Mouse (Mus musculus) ovary, postnatal 36 days (tissue): ENCODE data around the gene Prl2c1.
"Not testable (repeated sequence)": the region's sequence is repeated elsewhere in the genome, so short reads cannot be mapped to it uniquely, and the experiment has no call there.

Experiments used
- DNase-seq: peaks from one replicate; pipeline ENCODE4 v3.0.0; 2022; ENCODE audit warnings: low spot score, mixed read lengths

The Prl2c1 gene

DNA sequence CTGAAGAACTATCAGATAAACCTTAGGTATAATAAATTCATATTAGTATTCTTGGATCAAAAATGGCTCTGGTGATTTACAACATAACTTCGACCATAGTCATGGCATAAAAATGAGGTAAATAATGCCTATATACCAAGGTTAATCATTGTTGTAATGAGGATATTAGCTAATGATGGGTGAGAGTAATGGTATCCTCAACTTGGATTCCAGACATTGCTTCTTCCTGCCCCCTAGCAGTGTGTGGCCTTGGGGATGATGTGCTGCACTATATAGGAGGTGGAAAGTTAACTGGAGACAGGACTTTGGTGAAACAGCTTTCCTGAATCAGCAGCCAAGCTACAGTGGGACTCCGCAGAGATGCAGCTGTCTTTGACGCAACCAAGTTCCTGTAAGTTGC, at the start of gene Prl2c1:
Gene Prl2c1 (plus strand): TSS at position 301 of the 400 bp plus-strand sequence.
- DNase-seq = no peak

DNA sequence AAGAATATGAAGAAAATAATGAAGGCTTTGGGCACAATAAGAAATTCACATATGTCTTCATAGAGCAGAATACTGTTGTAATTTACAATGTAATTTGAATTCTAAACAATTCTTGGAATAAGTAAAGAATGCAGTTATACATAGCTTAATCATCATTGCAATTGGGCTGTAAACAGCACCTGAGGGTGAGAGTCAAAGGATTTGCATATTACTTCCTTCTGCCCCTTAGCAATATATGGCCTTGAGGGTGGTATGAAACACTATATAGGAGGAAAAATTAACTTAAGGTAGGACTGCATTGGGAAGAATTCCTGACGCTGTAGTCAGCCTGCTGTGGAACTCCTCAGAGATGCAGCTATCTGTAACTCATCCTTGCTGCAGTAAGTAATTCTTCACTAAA, 47.8 kb upstream of the Prl2c1 start, which contains the start of gene Prl2a1:
Gene Prl2a1 (plus strand): TSS at position 301 of the 400 bp plus-strand sequence.
- DNase-seq = no peak

DNA sequence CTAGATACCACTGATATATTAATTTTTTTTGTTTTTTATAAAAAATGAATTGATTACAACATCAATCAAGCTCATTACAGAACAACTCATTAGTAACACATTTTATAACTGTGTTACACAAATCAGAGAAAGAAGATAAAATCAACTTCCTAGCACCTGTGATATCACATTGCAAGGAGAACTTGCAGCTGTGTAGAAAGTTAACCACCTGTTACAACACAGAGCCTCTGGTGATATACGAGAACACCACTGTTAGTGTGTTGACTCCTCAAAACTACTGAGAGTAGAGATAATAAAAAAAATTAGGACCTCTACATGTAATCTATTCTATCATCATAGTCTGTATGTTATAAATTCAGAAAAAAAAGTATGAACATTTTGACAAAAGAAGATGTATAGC, 46.4 kb upstream of the Prl2c1 start:
- DNase-seq = no peak

DNA sequence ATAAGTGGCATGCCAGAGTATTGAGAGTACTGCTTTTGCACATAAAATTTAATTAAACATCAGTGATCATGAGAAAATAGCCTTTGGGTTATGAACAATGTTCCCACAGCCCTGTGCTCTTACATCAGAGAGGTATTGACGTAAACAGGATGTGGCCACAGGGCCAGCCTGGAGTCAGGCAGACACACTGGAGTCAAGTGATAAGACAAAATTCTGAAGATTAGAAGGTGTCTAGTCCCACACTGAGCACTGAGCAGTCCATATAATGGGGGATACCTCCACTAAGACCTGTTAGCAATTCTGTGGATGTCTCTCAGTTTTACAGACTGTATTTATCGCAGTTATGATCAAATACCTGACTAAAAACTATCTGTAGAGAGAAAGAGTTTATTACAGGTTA, 55.1 kb downstream of the Prl2c1 start:
- not testable (repeated sequence) for DNase-seq
